20 mouse cellular contexts compared by ENCODE assay signal in the genomic region with DNA sequence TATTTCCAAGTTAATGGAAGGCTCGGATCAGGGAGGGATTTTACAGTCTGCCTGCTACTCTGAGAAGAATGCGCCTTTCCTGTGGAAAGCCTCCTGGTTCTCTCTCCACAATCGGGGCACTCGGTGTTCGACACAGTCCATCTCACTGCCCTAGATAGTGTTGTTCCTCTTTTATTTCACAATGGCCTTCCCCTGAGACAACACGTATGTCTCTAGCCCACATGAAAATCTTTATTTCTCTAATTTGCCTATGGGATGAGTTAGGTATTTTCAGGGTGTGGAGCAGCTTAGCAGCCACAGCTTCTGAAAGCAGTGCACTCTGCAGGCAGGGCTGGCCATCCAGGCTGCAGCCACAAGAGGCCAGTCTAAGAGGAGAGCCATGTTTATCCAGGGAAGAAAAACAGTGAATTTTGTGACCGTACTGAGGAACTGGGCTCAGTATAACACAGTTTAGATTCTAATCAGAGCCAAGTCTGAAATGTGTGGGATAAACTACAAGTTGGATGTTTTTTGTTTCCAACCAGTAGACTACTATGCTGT. TPM values are rescaled to one million over a fixed set of nuclear protein-coding genes. Genes with fewer than 3 reads are reported as not detected.
DNase-seq lines count a peak whose midpoint lies in the region; ATAC-seq and TF ChIP-seq lines count a peak whose summit lies in the region.
"Had no signal": no experiment of that assay in that cellular context is flagged by ENCODE, and none has a peak within 500 bp of the region (broad histone marks: within the 10 kb centered on the region; RNA-seq: fewer than 3 reads in every experiment).

No protein-coding gene starts in this region.

- H3K4me2 ChIP-seq in hindbrain, postnatal 0 days (ENCODE audit: low read depth, low read length): no peak overlapping the region
- H3K4me2 ChIP-seq in midbrain, postnatal 0 days (ENCODE audit: low read depth, low read length, poor library complexity, severe bottlenecking): no peak overlapping the region
- no peak overlapping the region for H3K4me2 ChIP-seq in midbrain, embryonic 11.5 days
- H3K4me2 ChIP-seq in stomach, postnatal 0 days (replicated peaks; ENCODE audit: low read depth): no peak overlapping the region
- no peak overlapping the region for H3K4me2 ChIP-seq in hindbrain, embryonic 14.5 days (replicated peaks)
- H3K4me2 ChIP-seq: embryonic facial prominence, embryonic 12.5 days; lung, embryonic 14.5 days had no signal

- no peak for ATAC-seq in hindbrain, postnatal 0 days
- no peak for ATAC-seq in midbrain, postnatal 0 days (ENCODE audit: low FRiP score)
- ATAC-seq in midbrain, embryonic 11.5 days (ENCODE audit: low FRiP score): no peak
- ATAC-seq in stomach, postnatal 0 days (ENCODE audit: low FRiP score, low TSS enrichment): no peak
- no peak for ATAC-seq in hindbrain, embryonic 14.5 days (ENCODE audit: low FRiP score)
- ATAC-seq: forebrain, embryonic 16.5 days; inflammation-experienced regulatory T-cells, adult 6 months; midbrain, embryonic 16.5 days had no signal

- H3K4me3 ChIP-seq in hindbrain, postnatal 0 days (ENCODE audit: low read length): no peak overlapping the region
- H3K4me3 ChIP-seq in hindbrain, embryonic 10.5 days: no peak overlapping the region
- no peak overlapping the region for H3K4me3 ChIP-seq in midbrain, postnatal 0 days (ENCODE audit: low read depth, low read length)
- H3K4me3 ChIP-seq in midbrain, embryonic 11.5 days (ENCODE audit: low read depth, low read length): no peak overlapping the region
- no peak overlapping the region for H3K4me3 ChIP-seq in brown adipose tissue, adult 24 weeks (ENCODE audit: insufficient read depth, low read depth, low read length)
- H3K4me3 ChIP-seq in stomach, postnatal 0 days (ENCODE audit: low read depth, low read length): no peak overlapping the region
- no peak overlapping the region for H3K4me3 ChIP-seq in hindbrain, embryonic 14.5 days (replicated peaks; ENCODE audit: low read length)
- H3K4me3 ChIP-seq: embryonic facial prominence, embryonic 12.5 days; heart, embryonic 10.5 days had no signal

- WGBS in hindbrain, postnatal 0 days: 68% methylated on average over 7 of the region's 7 CpGs
- WGBS in hindbrain, embryonic 10.5 days: 67% methylated on average over 7 of the region's 7 CpGs
- 65% methylated on average over 7 of the region's 7 CpGs for WGBS in midbrain, postnatal 0 days
- 58% methylated on average over 7 of the region's 7 CpGs for WGBS in midbrain, embryonic 11.5 days
- 66% methylated on average over 7 of the region's 7 CpGs for WGBS in stomach, postnatal 0 days
- 65% methylated on average over 7 of the region's 7 CpGs for WGBS in hindbrain, embryonic 14.5 days

- H3K9me3 ChIP-seq in hindbrain, postnatal 0 days (ENCODE audit: low read length): no peaks in the 10 kb centered on the region
- H3K9me3 ChIP-seq in hindbrain, embryonic 10.5 days: no peaks in the 10 kb centered on the region
- H3K9me3 ChIP-seq in midbrain, postnatal 0 days (ENCODE audit: low read length): no peaks in the 10 kb centered on the region
- no peaks in the 10 kb centered on the region for H3K9me3 ChIP-seq in midbrain, embryonic 11.5 days (ENCODE audit: control insufficient read depth, low read length)
- H3K9me3 ChIP-seq in stomach, postnatal 0 days (ENCODE audit: control insufficient read depth, low read length): no peaks in the 10 kb centered on the region
- H3K9me3 ChIP-seq in hindbrain, embryonic 14.5 days (ENCODE audit: control insufficient read depth, low read length): no peaks in the 10 kb centered on the region
- H3K9me3 ChIP-seq: embryonic facial prominence, embryonic 12.5 days; heart, embryonic 10.5 days had no signal

- TF ChIP-seq EP300 in stomach, postnatal 0 days (optimal IDR thresholded peaks at IDR 0.05): no peak

- H3K27me3 ChIP-seq in hindbrain, postnatal 0 days (ENCODE audit: insufficient read depth, low read length): no peaks in the 10 kb centered on the region
- H3K27me3 ChIP-seq in hindbrain, embryonic 10.5 days (ENCODE audit: insufficient read depth, poor library complexity, severe bottlenecking): peaks cover 13% of the 10 kb centered on the region; the same call in 1 of the 2 replicates
- H3K27me3 ChIP-seq in midbrain, postnatal 0 days (ENCODE audit: insufficient read depth, low read length): no peaks in the 10 kb centered on the region
- H3K27me3 ChIP-seq in midbrain, embryonic 11.5 days (ENCODE audit: control insufficient read depth, insufficient read depth, low read length): no peaks in the 10 kb centered on the region; the same call in 1 of the 2 replicates
- no peaks in the 10 kb centered on the region for H3K27me3 ChIP-seq in stomach, postnatal 0 days (ENCODE audit: control insufficient read depth, insufficient read depth, low read length)
- no peaks in the 10 kb centered on the region for H3K27me3 ChIP-seq in hindbrain, embryonic 14.5 days (ENCODE audit: control insufficient read depth, insufficient read depth, low read length)
- H3K27me3 ChIP-seq: embryonic facial prominence, embryonic 12.5 days had no signal

- H3K4me1 ChIP-seq in hindbrain, postnatal 0 days (ENCODE audit: insufficient read depth, low read length): no peaks in the 10 kb centered on the region
- no peaks in the 10 kb centered on the region; the same call in 1 of the 2 replicates for H3K4me1 ChIP-seq in hindbrain, embryonic 10.5 days (replicated peaks)
- H3K4me1 ChIP-seq in midbrain, postnatal 0 days (ENCODE audit: insufficient read depth, low read length): no peaks in the 10 kb centered on the region
- no peaks in the 10 kb centered on the region; the same call in 1 of the 2 replicates for H3K4me1 ChIP-seq in midbrain, embryonic 11.5 days (ENCODE audit: control insufficient read depth, insufficient read depth, low read length)
- no peaks in the 10 kb centered on the region for H3K4me1 ChIP-seq in brown adipose tissue, adult 24 weeks (ENCODE audit: control insufficient read depth, insufficient read depth, insufficient read length, low read length)
- no peaks in the 10 kb centered on the region; the same call in 1 of the 2 replicates for H3K4me1 ChIP-seq in stomach, postnatal 0 days (replicated peaks; ENCODE audit: control insufficient read depth, insufficient read depth)
- no peaks in the 10 kb centered on the region for H3K4me1 ChIP-seq in hindbrain, embryonic 14.5 days (replicated peaks; ENCODE audit: control insufficient read depth, insufficient read depth, low read length)
- H3K4me1 ChIP-seq: embryonic facial prominence, embryonic 12.5 days had no signal

- no peak overlapping the region for H3K27ac ChIP-seq in hindbrain, postnatal 0 days
- no peak overlapping the region for H3K27ac ChIP-seq in hindbrain, embryonic 10.5 days
- no peak overlapping the region for H3K27ac ChIP-seq in midbrain, postnatal 0 days (ENCODE audit: low read depth, low read length)
- no peak overlapping the region for H3K27ac ChIP-seq in midbrain, embryonic 11.5 days (ENCODE audit: low read depth, low read length)
- H3K27ac ChIP-seq in brown adipose tissue, adult 24 weeks (replicated peaks; ENCODE audit: low read depth, low read length): peak overlapping the region; percentile 30
- no peak overlapping the region for H3K27ac ChIP-seq in stomach, postnatal 0 days (replicated peaks)
- H3K27ac ChIP-seq in hindbrain, embryonic 14.5 days: no peak overlapping the region
- H3K27ac ChIP-seq: embryonic facial prominence, embryonic 12.5 days; heart, embryonic 10.5 days had no signal

- TF ChIP-seq CTCF in hindbrain, postnatal 0 days (IDR thresholded peaks at IDR 0.05; ENCODE audit: low read depth): peak; percentile 47; the same call in 1 of the 2 replicates
- TF ChIP-seq CTCF in midbrain, postnatal 0 days (IDR thresholded peaks at IDR 0.05): peak; percentile 49
- peak; percentile 56 for TF ChIP-seq CTCF in stomach, postnatal 0 days (IDR thresholded peaks at IDR 0.05; ENCODE audit: low read depth)

- H3K36me3 ChIP-seq in hindbrain, postnatal 0 days (ENCODE audit: insufficient read depth, low read length): no peaks in the 10 kb centered on the region
- no peaks in the 10 kb centered on the region for H3K36me3 ChIP-seq in hindbrain, embryonic 10.5 days
- H3K36me3 ChIP-seq in midbrain, postnatal 0 days (ENCODE audit: insufficient read depth, low read length): no peaks in the 10 kb centered on the region
- no peaks in the 10 kb centered on the region for H3K36me3 ChIP-seq in midbrain, embryonic 11.5 days (ENCODE audit: control insufficient read depth, insufficient read depth, low read length)
- no peaks in the 10 kb centered on the region for H3K36me3 ChIP-seq in stomach, postnatal 0 days (ENCODE audit: control insufficient read depth, insufficient read depth, low read length)
- H3K36me3 ChIP-seq in hindbrain, embryonic 14.5 days (replicated peaks; ENCODE audit: control insufficient read depth, insufficient read depth): no peaks in the 10 kb centered on the region
- H3K36me3 ChIP-seq: embryonic facial prominence, embryonic 12.5 days; heart, embryonic 10.5 days had no signal

- no peak overlapping the region for H3K9ac ChIP-seq in hindbrain, postnatal 0 days (replicated peaks; ENCODE audit: low read length)
- no peak overlapping the region for H3K9ac ChIP-seq in midbrain, postnatal 0 days (replicated peaks; ENCODE audit: low read length, poor library complexity, severe bottlenecking)
- H3K9ac ChIP-seq in midbrain, embryonic 11.5 days (ENCODE audit: low read length): no peak overlapping the region
- no peak overlapping the region for H3K9ac ChIP-seq in stomach, postnatal 0 days (ENCODE audit: low read length)
- H3K9ac ChIP-seq in hindbrain, embryonic 14.5 days: no peak overlapping the region
- H3K9ac ChIP-seq: embryonic facial prominence, embryonic 12.5 days; lung, embryonic 14.5 days had no signal

- DNase-seq in hindbrain, postnatal 0 days (ENCODE audit: low spot score): no peak
- DNase-seq in hindbrain, embryonic 10.5 days (ENCODE audit: low spot score): no peak
- no peak for DNase-seq in midbrain, postnatal 0 days (ENCODE audit: low spot score)
- no peak for DNase-seq in midbrain, embryonic 11.5 days (ENCODE audit: low spot score, missing footprints)
- DNase-seq in stomach, postnatal 0 days (ENCODE audit: low spot score): no peak
- DNase-seq in hindbrain, embryonic 14.5 days (ENCODE audit: low spot score): no peak
- DNase-seq: adrenal gland, postnatal 14 days; cerebellum, adult 2 months; gastrocnemius, postnatal 10 days; liver; lung, embryonic 14.5 days; right cerebral cortex, postnatal 14 days; thymus, postnatal 25 days had no signal

RNA-seq across cellular contexts. Expression of a gene that starts 12.1 kb away (rescaled TPM):
- total RNA-seq in hindbrain, postnatal 0 days (2014; rRNA removed): 3.2 and 7.0 TPM in 2 replicates
- polyA plus RNA-seq in hindbrain, postnatal 0 days (2015; fragmentation: Nextera tagmentation; extraction: Ambion mirVana): 1.7 and 2.1 TPM in 2 replicates
- 0.09 and 0.21 TPM in 2 replicates for polyA plus RNA-seq in hindbrain, embryonic 10.5 days (2016; fragmentation: Nextera tagmentation; extraction: Ambion mirVana)
- total RNA-seq in midbrain, postnatal 0 days (2014; rRNA removed): 5.1 and 7.6 TPM in 2 replicates
- 2.0 and 2.9 TPM in 2 replicates for polyA plus RNA-seq in midbrain, postnatal 0 days (2015; fragmentation: Nextera tagmentation; extraction: Ambion mirVana)
- polyA plus RNA-seq in midbrain, embryonic 11.5 days (2014; fragmentation: Nextera tagmentation; extraction: Ambion mirVana): 0.15 and 0.28 TPM in 2 replicates
- 21.8 and 23.9 TPM in 2 replicates for polyA plus RNA-seq in brown adipose tissue, adult 24 weeks (2012; ENCODE audit: insufficient read depth, insufficient read length, missing spikeins)
- 0.45 and 0.59 TPM in 2 replicates for polyA plus RNA-seq in stomach, postnatal 0 days (2015; fragmentation: Nextera tagmentation; extraction: Ambion mirVana)
- polyA plus RNA-seq in hindbrain, embryonic 14.5 days (2014; fragmentation: Nextera tagmentation; extraction: Ambion mirVana): 1.4 and 1.8 TPM in 2 replicates
- total RNA-seq: hematopoietic stem cell, adult 5-6 weeks had no signal
